Mouse (Mus musculus): ENCODE measurements around the gene Mkln1. TPM values are rescaled to one million over a fixed set of nuclear protein-coding genes. Genes with fewer than 3 reads are reported as not detected.
"Not testable (repeated sequence)": the region's sequence is repeated elsewhere in the genome, so short reads cannot be mapped to it uniquely, and the experiment has no call there.

Gene Mkln1
- polyA plus RNA-seq, 1 experiment from 2014 or later: 210 TPM

GRCm38 (mm10) chr6:31549361-31550051, 151.0 kb downstream of the Mkln1 start:
- WGBS: 54% methylated on average over 5 of the region's 5 CpGs
- Histone ChIP-seq H3K36me3 (peaks cover 7% of the 10 kb centered on the region; the same call in 1 of the 2 replicates), H3K27ac (peak overlapping the region; percentile 63), H3K9me3 (no peaks in the 10 kb centered on the region), H3K4me1 (peaks cover 87% of the 10 kb centered on the region), H3K4me3 (no peak overlapping the region), H3K27me3 (ENCODE audit: insufficient read depth, poor library complexity, severe bottlenecking) (no peaks in the 10 kb centered on the region)
- no peak for DNase-seq (ENCODE audit: low spot score)

- Histone ChIP-seq H3K4me1 (peaks cover 83% of the 10 kb centered on the region), H3K36me3 (peaks cover 7% of the 10 kb centered on the region; the same call in 1 of the 2 replicates), H3K4me3 (no peak overlapping the region), H3K27ac (peak overlapping the region; percentile 38; the same call in 1 of the 2 replicates), H3K9me3 (no peaks in the 10 kb centered on the region), H3K27me3 (ENCODE audit: insufficient read depth, poor library complexity, severe bottlenecking) (no peaks in the 10 kb centered on the region)
- DNase-seq (ENCODE audit: low spot score): no peak
- 70% methylated on average over 22 of the region's 22 CpGs for WGBS
Measured at GRCm38 (mm10) chr6:31550876-31551532, 152.5 kb downstream of the Mkln1 start.

DNA sequence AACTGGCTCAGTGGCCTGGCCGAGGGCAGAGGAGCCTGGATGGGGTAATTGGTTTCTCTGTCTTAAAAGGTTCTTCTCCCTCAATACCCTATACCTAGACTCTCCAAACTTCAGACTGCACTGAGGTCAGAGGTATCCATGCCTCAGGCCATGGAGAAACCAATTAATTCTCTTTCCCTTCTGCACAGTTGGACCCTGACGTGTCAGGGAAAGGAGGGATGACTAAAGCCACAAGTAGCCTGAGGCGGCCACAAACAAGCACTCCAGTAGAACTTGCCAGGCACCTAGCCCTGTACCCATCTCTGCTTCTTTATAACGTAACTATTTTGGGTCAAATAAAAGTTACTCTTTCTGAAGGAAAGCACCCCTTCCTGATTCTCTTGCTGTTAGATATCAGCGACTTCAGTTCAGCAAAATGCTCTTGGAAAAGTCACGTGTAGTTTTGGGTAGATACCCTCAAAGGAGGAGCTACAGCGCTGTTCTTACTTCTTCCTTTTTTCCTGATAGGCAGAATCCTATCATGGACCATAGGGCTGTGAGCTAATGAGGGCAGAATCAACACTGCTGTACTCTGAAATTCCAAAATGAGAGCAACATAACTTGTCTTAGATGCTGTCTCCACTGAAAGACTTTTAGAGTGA, 158.0 kb downstream of the Mkln1 start:
- Histone ChIP-seq H3K27me3 (ENCODE audit: insufficient read depth, poor library complexity, severe bottlenecking) (0 out of 2 replicates have a peak, but pooled peaks cover 6% of the 10 kb centered on the region), H3K9me3 (no peaks in the 10 kb centered on the region), H3K4me1 (peaks cover 78% of the 10 kb centered on the region), H3K4me3 (no peak overlapping the region), H3K36me3 (peaks cover 6% of the 10 kb centered on the region; the same call in 1 of the 2 replicates), H3K27ac (no peak overlapping the region)
- no peak for DNase-seq (ENCODE audit: low spot score)
- 78% methylated on average over 7 of the region's 7 CpGs for WGBS

- peak overlapping the region; percentile 52; the same call in 1 of the 2 replicates for H3K27ac ChIP-seq
- H3K27me3 ChIP-seq (ENCODE audit: insufficient read depth, poor library complexity, severe bottlenecking): 0 out of 2 replicates have a peak, but pooled peaks cover 6% of the 10 kb centered on the region
- no peak for DNase-seq (ENCODE audit: low spot score)
- H3K4me3 ChIP-seq: peak overlapping the region; percentile 86
- peaks cover 3% of the 10 kb centered on the region; the same call in 1 of the 2 replicates for H3K36me3 ChIP-seq
- H3K4me1 ChIP-seq: peaks cover 82% of the 10 kb centered on the region
- no peaks in the 10 kb centered on the region for H3K9me3 ChIP-seq
- WGBS: 19% methylated on average over 13 of the region's 13 CpGs
Measured at GRCm38 (mm10) chr6:31560138-31560959, 161.8 kb downstream of the Mkln1 start.

GRCm38 (mm10) chr6:31561948-31562347, 163.4 kb downstream of the Mkln1 start:
- H3K27me3 ChIP-seq (ENCODE audit: insufficient read depth, poor library complexity, severe bottlenecking): not testable (repeated sequence)
- WGBS: 29% methylated on average over 3 of the region's 3 CpGs

GRCm38 (mm10) chr6:31562371-31563080, 164.0 kb downstream of the Mkln1 start:
- Histone ChIP-seq H3K4me3 (peak overlapping the region; percentile 86), H3K9me3 (no peaks in the 10 kb centered on the region), H3K4me1 (peaks cover 78% of the 10 kb centered on the region), H3K27ac (peak overlapping the region; percentile 93), H3K36me3 (peaks cover 3% of the 10 kb centered on the region; the same call in 1 of the 2 replicates), H3K27me3 (ENCODE audit: insufficient read depth, poor library complexity, severe bottlenecking) (0 out of 2 replicates have a peak, but pooled peaks cover 6% of the 10 kb centered on the region)
- no peak for DNase-seq (ENCODE audit: low spot score)
- 1% methylated on average over 16 of the region's 16 CpGs for WGBS

More at GRCm38 (mm10) chr6:31561948-31562347, 163.4 kb downstream of the Mkln1 start:
- Histone ChIP-seq H3K27ac (peak overlapping the region; percentile 93), H3K4me1 (peaks cover 78% of the 10 kb centered on the region), H3K4me3 (peak overlapping the region; percentile 86)
- H3K9me3 ChIP-seq; DNase-seq (ENCODE audit: low spot score); H3K36me3 ChIP-seq: not testable (repeated sequence)

GRCm38 (mm10) chr6:31563235-31564181, 165.0 kb downstream of the Mkln1 start, which contains the start of gene Podxl:
Podxl (minus strand) TSS chr6:31563981.
- H3K4me1 ChIP-seq: peaks cover 78% of the 10 kb centered on the region
- no peaks in the 10 kb centered on the region for H3K9me3 ChIP-seq
- peak; percentile 95 for DNase-seq (ENCODE audit: low spot score)
- under 1% methylated on average over 81 of the region's 91 CpGs for WGBS
- 0 out of 2 replicates have a peak, but pooled peaks cover 6% of the 10 kb centered on the region for H3K27me3 ChIP-seq (ENCODE audit: insufficient read depth, poor library complexity, severe bottlenecking)
- no peaks in the 10 kb centered on the region for H3K36me3 ChIP-seq
- peak within 1 kb of the TSS; percentile 93 for H3K27ac ChIP-seq
- peak within 1 kb of the TSS; percentile 86 for H3K4me3 ChIP-seq

GRCm38 (mm10) chr6:31564182-31564531, 165.6 kb downstream of the Mkln1 start:
- Histone ChIP-seq H3K4me1 (peaks cover 74% of the 10 kb centered on the region), H3K9me3 (no peaks in the 10 kb centered on the region), H3K36me3 (no peaks in the 10 kb centered on the region), H3K27ac (peak overlapping the region; percentile 93), H3K4me3 (peak overlapping the region; percentile 86), H3K27me3 (ENCODE audit: insufficient read depth, poor library complexity, severe bottlenecking) (0 out of 2 replicates have a peak, but pooled peaks cover 6% of the 10 kb centered on the region)
- WGBS: under 1% methylated on average over 18 of the region's 18 CpGs
- no peak for DNase-seq (ENCODE audit: low spot score)

DNA sequence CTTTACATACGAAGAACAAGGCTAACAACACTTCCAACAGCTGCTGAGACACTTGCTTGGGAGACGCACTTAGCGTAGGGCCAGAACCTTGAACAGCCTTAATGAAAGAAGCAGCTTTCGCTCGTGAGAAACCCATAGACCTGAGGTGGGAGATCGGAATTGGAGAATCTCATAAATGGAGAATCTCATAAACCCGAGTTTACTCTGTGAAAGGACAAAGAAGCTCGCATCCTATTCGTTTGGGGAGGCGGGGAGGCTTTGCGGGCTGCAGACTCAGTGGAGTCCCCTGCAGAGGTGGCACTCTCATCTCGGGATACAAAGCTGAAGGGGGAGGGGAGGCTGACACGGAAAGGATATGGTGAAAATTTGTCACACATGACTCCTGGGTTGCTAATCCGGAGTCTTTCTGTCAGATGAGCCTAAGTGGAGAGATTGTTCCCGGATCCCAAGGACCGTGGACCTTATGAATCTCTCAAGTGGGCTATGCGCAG, 166.4 kb downstream of the Mkln1 start:
- H3K4me3 ChIP-seq: peak overlapping the region; percentile 86
- 0 out of 2 replicates have a peak, but pooled peaks cover 6% of the 10 kb centered on the region for H3K27me3 ChIP-seq (ENCODE audit: insufficient read depth, poor library complexity, severe bottlenecking)
- no peaks in the 10 kb centered on the region for H3K36me3 ChIP-seq
- H3K4me1 ChIP-seq: peaks cover 67% of the 10 kb centered on the region
- DNase-seq (ENCODE audit: low spot score): no peak
- H3K27ac ChIP-seq: peak overlapping the region; percentile 93
- no peaks in the 10 kb centered on the region for H3K9me3 ChIP-seq
- WGBS: 2% methylated on average over 17 of the region's 17 CpGs
